Mouse (Mus musculus): ENCODE measurements at regions not wholly inside any gene's neighbourhood (a gene's known extent, or its start where the extent isn't known, plus 50 kb on each side); places are given as distances from the start of the nearest gene placed in this dataset.
"Not testable (repeated sequence)": the region's sequence is repeated elsewhere in the genome, so short reads cannot be mapped to it uniquely, and the experiment has no call there.

GRCm38 (mm10) chr10:15746866-15747265 lies 1028.9 kb upstream of the Gje1 start:
- H3K4me3 ChIP-seq (replicated peaks; ENCODE audit: low read depth, low read length), result no peak overlapping the region
- H3K27ac ChIP-seq, result no peak overlapping the region
- no peak for TF ChIP-seq CTCF (IDR thresholded peaks at IDR 0.05; ENCODE audit: low read depth)
- WGBS, result 56% methylated on average over 1 of the region's 1 CpGs
- H3K27me3 ChIP-seq (ENCODE audit: insufficient read depth, low read length), result no peaks in the 10 kb centered on the region
- H3K9me3 ChIP-seq (replicated peaks; ENCODE audit: low read length), result no peaks in the 10 kb centered on the region
- no peak overlapping the region for H3K4me2 ChIP-seq (ENCODE audit: low read length)
- H3K4me1 ChIP-seq (replicated peaks; ENCODE audit: insufficient read depth, low read length), result no peaks in the 10 kb centered on the region
- H3K36me3 ChIP-seq (ENCODE audit: insufficient read depth, low read length), result no peaks in the 10 kb centered on the region
- H3K9ac ChIP-seq (ENCODE audit: low read depth, low read length), result no peak overlapping the region
- DNase-seq (ENCODE audit: low spot score), result no peak
- ATAC-seq (replicated peaks; ENCODE audit: low FRiP score, low read depth), result no peak

- TF ChIP-seq CTCF (IDR thresholded peaks at IDR 0.05; ENCODE audit: low read depth), result no peak
These were observed 1020.6 kb upstream of the Gje1 start for GRCm38 (mm10) chr10:15738630-15739029.

GRCm38 (mm10) chr10:15731318-15731717 lies 1013.3 kb upstream of the Gje1 start:
- DNase-seq (ENCODE audit: low spot score) (no peak), ATAC-seq (replicated peaks; ENCODE audit: low FRiP score, low read depth) (no peak)
- no peak for TF ChIP-seq CTCF (IDR thresholded peaks at IDR 0.05; ENCODE audit: low read depth)
- Histone ChIP-seq H3K36me3 (ENCODE audit: insufficient read depth, low read length) (no peaks in the 10 kb centered on the region), H3K27me3 (ENCODE audit: insufficient read depth, low read length) (no peaks in the 10 kb centered on the region), H3K4me3 (replicated peaks; ENCODE audit: low read depth, low read length) (no peak overlapping the region), H3K4me1 (replicated peaks; ENCODE audit: insufficient read depth, low read length) (no peaks in the 10 kb centered on the region), H3K4me2 (ENCODE audit: low read length) (no peak overlapping the region), H3K9me3 (replicated peaks; ENCODE audit: low read length) (no peaks in the 10 kb centered on the region), H3K9ac (ENCODE audit: low read depth, low read length) (no peak overlapping the region), H3K27ac (no peak overlapping the region)
- 90% methylated on average over 1 of the region's 1 CpGs for WGBS

More at GRCm38 (mm10) chr10:15738630-15739029, 1020.6 kb upstream of the Gje1 start:
- H3K36me3 ChIP-seq (ENCODE audit: insufficient read depth, low read length), result no peaks in the 10 kb centered on the region
- no peaks in the 10 kb centered on the region for H3K9me3 ChIP-seq (replicated peaks; ENCODE audit: low read length)
- H3K4me2 ChIP-seq (ENCODE audit: low read length), result no peak overlapping the region
- no peaks in the 10 kb centered on the region for H3K4me1 ChIP-seq (replicated peaks; ENCODE audit: insufficient read depth, low read length)
- H3K27ac ChIP-seq, result no peak overlapping the region
- H3K27me3 ChIP-seq (ENCODE audit: insufficient read depth, low read length), result no peaks in the 10 kb centered on the region
- 66% methylated on average over 3 of the region's 3 CpGs for WGBS
- no peak overlapping the region for H3K9ac ChIP-seq (ENCODE audit: low read depth, low read length)
- no peak overlapping the region for H3K4me3 ChIP-seq (replicated peaks; ENCODE audit: low read depth, low read length)
- DNase-seq (ENCODE audit: low spot score), result no peak
- ATAC-seq (replicated peaks; ENCODE audit: low FRiP score, low read depth), result no peak

GRCm38 (mm10) chr10:15697946-15698345 lies 979.9 kb upstream of the Gje1 start:
- no peaks in the 10 kb centered on the region for H3K4me1 ChIP-seq (replicated peaks; ENCODE audit: insufficient read depth, low read length)
- H3K9ac ChIP-seq (ENCODE audit: low read depth, low read length), result no peak overlapping the region
- H3K4me2 ChIP-seq (ENCODE audit: low read length), result no peak overlapping the region
- H3K36me3 ChIP-seq (ENCODE audit: insufficient read depth, low read length), result no peaks in the 10 kb centered on the region
- 90% methylated on average over 2 of the region's 2 CpGs for WGBS
- no peak overlapping the region for H3K4me3 ChIP-seq (replicated peaks; ENCODE audit: low read depth, low read length)
- ATAC-seq (replicated peaks; ENCODE audit: low FRiP score, low read depth), result no peak
- TF ChIP-seq CTCF (IDR thresholded peaks at IDR 0.05; ENCODE audit: low read depth), result no peak
- no peaks in the 10 kb centered on the region for H3K27me3 ChIP-seq (ENCODE audit: insufficient read depth, low read length)
- DNase-seq (ENCODE audit: low spot score), result no peak
- no peaks in the 10 kb centered on the region for H3K9me3 ChIP-seq (replicated peaks; ENCODE audit: low read length)
- no peak overlapping the region for H3K27ac ChIP-seq

- no peak for DNase-seq (ENCODE audit: low spot score)
- H3K4me3 ChIP-seq (replicated peaks; ENCODE audit: low read depth, low read length), result no peak overlapping the region
- ATAC-seq (replicated peaks; ENCODE audit: low FRiP score, low read depth), result no peak
- no peak overlapping the region for H3K4me2 ChIP-seq (ENCODE audit: low read length)
- no peak for TF ChIP-seq CTCF (IDR thresholded peaks at IDR 0.05; ENCODE audit: low read depth)
- H3K27ac ChIP-seq, result no peak overlapping the region
- no peaks in the 10 kb centered on the region for H3K36me3 ChIP-seq (ENCODE audit: insufficient read depth, low read length)
- 74% methylated on average over 1 of the region's 1 CpGs for WGBS
- no peak overlapping the region for H3K9ac ChIP-seq (ENCODE audit: low read depth, low read length)
- no peaks in the 10 kb centered on the region for H3K27me3 ChIP-seq (ENCODE audit: insufficient read depth, low read length)
- no peaks in the 10 kb centered on the region for H3K9me3 ChIP-seq (replicated peaks; ENCODE audit: low read length)
- no peaks in the 10 kb centered on the region for H3K4me1 ChIP-seq (replicated peaks; ENCODE audit: insufficient read depth, low read length)
These were observed 979.0 kb upstream of the Gje1 start for GRCm38 (mm10) chr10:15697050-15697449.

GRCm38 (mm10) chr10:15671638-15672037 lies 953.6 kb upstream of the Gje1 start:
- not testable (repeated sequence) for H3K4me2 ChIP-seq (ENCODE audit: low read length); H3K4me1 ChIP-seq (replicated peaks; ENCODE audit: insufficient read depth, low read length); H3K27ac ChIP-seq; DNase-seq (ENCODE audit: low spot score); H3K9ac ChIP-seq (ENCODE audit: low read depth, low read length); H3K27me3 ChIP-seq (ENCODE audit: insufficient read depth, low read length); ATAC-seq (replicated peaks; ENCODE audit: low FRiP score, low read depth); H3K4me3 ChIP-seq (replicated peaks; ENCODE audit: low read depth, low read length); H3K36me3 ChIP-seq (ENCODE audit: insufficient read depth, low read length); H3K9me3 ChIP-seq (replicated peaks; ENCODE audit: low read length)
- whole genome bisulfite sequencing, result 90% methylated on average over 1 of the region's 1 CpGs

Measured in kidney, postnatal 0 days (tissue).